Mouse (Mus musculus): Measurements from ENCODE around the gene Ralgds.

Ralgds gene

DNA sequence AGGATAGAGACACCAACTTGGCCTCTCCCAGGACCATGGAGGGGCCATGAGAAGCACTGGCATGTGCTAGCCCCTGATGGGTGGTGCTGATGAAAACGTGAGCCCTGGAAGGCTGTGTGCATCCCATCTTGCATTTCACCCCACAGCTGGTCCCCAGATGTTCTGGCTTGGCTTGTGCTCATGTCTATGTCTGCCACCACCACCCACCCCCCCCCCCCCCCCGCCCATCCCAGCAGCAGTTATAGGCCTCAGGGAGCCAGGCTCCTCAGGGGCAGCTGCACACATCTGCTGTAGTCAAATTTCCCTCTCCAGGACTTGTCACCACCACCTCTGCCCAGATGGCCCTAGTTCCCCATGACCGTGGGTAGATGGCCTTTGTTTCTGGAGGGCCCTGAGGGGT, 57.0 kb downstream of the Ralgds start:
- no peak for DNase-seq

DNA sequence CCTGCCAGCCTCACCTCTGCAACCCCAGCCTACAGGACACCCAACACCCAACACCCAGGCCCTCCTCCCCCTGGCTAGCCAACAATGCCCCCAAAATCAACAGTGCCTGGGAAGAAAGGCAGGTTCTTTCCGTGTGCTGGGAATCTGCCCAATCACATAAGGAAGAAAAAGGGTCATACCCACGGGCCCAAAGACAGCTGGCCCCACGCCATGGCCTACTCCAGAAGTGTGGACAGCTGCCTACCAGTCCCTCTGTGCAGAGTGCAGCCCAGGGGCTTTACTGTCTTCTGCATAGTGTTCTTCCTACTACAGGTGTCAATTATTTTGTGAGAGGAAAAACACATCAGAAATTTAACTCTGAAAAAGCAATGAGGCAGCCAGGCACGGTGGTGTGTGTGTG, 62.4 kb downstream of the Ralgds start:
- no peak for DNase-seq

DNA sequence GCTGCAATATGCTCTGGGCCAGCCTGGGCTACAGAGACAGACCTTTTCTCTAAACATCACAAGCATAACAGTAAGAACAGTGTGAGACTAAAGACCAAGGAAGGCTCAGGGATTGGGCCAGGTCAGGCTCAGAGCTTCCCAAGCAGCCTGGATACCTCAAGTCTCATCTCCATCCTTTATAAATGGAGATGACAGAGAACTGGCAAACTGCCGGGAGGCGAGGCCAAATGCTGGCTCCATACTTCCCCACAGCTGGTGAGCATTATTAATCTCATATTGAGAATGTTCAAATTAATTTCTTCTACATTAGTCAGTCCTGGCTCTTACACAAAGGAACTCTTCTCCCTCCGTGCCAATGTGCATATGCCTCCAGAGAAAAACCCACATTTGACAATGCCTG, 63.9 kb downstream of the Ralgds start:
- DNase-seq = no peak

DNA sequence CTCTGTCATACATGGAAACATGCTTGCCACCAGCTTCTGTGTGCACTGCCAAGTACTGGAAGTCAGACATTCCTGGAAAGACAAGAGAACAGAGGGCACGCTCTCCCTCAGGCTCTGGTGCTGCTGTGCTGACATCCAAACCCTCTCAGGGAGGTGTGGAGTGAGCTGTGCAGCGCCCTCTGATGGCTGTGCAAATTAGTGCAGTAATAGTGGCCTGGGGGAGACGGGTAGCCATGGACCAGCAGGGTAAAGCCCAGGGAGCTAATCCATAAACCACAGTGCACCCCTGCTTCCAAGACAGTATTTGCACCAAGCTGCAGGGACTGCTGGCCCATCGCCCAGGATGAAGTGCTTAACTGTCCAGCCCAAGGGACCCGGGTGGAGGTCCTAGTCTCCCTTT, 65.1 kb downstream of the Ralgds start:
- DNase-seq = peak in 1 of 2 experiments; percentile 32

DNA sequence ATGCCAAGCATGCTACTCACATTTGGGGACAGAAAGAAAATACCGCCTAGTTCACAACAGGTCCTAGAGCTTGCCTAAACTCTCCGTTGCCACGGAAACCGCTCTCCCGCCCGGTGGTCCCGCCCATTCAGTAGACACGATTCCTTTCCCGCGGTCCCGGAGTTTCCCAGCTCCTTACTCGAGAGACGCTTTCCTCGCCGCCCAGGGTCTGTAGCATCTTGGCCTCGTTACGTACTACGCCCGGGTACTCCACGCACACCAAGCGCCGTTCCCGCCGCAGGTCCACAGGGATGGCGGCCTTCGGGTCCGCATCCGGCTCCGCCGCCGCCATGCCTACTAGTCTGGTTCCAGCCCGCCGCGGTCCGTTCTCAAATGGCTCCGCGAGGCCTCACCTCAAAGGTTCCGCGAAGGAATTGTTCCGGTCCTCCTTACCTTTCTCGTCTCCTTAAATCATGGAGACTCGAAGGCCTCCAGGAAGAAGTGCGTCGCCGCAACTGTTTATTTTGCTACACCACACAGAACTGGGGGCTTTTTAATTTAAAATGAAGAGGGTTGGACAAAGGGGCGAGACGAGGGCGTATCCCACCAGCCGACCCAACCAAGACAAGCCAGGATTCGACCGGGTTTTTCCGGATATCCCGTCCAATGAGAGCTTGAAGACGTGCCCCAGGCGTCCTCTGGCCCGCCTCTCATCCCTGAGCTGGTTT, 69.9 kb downstream of the Ralgds start:
- DNase-seq = peak; percentile 90 to 95

DNA sequence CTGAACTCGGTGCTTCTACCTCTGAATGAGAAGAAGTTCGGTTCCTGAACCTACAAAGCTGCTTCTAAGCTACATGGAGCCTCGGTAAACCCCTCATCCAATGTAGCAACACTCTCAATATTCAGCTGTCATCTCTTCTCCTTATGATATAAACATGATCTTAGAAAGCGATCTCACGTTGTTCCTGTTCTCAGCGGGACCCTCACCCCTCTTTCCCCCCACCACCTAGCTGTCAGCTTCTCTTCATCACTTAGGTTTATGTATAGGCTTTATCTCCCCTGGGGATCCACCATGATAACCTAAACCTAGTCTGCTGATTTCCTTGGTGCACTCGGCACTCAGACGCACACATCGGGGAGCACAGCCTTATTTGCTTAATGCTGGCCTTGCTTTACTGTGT, 70.7 kb downstream of the Ralgds start, which contains the start of gene Gtf3c5:
Gene Gtf3c5 (minus strand): TSS at position 101 of the 400 bp plus-strand sequence.
- DNase-seq = no peak

- DNase-seq = peak; percentile 83 to 90
These were observed 72.2 kb downstream of the Ralgds start for GRCm38 (mm10) chr2:28585043-28585571.

DNA sequence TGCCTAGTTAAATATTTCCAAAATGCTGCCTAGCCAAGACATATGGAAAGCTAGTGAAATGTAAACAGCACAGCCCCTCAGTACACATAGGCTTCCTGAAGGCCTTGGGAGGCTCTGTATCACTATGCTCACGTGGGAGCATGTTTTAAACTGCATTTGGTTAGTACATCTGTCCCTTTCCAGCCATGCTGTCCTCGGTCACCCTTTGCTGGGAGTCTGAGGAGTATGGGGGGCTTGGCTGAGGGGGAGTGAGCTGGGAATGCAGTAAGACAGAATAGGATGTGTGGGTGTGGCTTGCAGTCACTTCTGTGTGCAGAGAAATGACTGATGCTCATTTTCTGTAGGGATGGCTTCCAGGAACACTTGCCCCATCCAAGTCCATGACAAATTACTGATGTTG, 72.8 kb downstream of the Ralgds start:
- no peak for DNase-seq

DNA sequence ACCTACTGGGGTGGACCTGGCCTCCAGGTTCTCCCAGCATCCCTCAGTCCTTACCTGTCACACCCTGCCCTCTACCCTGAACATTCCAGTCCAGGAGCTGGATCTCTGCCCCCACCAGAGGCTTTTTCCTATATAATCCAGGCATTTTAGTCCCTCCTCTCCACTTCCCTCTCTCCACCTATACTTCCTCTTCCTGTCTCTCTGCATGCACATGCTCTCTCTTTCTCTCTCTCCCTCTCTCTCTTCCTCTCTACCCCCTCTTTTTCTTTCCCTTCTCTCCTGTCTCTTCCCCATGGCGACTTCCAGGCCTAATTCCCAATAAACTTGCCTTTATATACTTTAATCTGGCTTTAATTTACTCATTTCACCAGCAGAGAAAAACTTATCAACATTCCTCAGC, 75.6 kb downstream of the Ralgds start:
- DNase-seq = no peak

- no peak for DNase-seq
These were observed 78.6 kb downstream of the Ralgds start for GRCm38 (mm10) chr2:28591479-28591878.

DNA sequence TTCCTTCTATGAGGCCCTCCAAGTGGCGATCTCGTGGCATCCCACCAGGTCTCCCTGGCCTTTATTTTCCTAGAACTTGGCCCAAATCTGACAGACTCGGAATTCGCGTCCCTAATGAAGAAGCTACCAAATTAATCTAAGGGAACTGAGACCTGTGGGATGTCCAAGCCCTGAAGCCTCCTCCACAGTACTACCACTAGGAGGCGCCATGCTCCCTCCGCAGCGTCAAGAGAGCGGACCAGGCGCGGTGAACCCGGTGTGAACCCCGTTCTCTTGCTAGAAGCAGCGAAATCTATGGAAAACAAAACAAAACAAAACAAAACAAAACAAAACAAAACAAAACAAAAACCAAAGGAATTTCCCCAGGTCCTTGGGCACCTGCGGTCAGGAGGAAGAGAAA, 79.9 kb downstream of the Ralgds start:
- peak; percentile 71 to 74 for DNase-seq

- DNase-seq = no peak
These were observed 83.1 kb downstream of the Ralgds start for GRCm38 (mm10) chr2:28596021-28596420.

DNA sequence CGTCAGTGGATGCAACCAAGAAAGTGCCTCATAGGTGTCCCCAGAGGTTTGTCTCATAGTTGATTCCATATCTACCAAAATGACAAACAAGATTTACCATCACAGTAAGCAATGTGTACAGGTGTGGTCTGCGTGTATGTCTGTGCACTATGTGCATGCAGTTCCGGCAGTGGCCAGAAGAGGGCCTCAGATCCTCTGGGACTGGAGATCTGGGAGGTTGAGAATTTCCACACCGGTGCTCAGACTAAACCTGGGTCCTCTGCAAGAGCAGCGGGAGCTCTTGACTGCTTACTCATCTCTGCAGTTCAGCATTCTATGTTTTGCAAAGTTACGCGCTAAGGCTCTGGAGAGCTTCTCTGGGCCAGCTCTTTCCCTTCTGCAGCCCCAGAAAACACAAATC, 84.1 kb downstream of the Ralgds start:
- DNase-seq = no peak

DNA sequence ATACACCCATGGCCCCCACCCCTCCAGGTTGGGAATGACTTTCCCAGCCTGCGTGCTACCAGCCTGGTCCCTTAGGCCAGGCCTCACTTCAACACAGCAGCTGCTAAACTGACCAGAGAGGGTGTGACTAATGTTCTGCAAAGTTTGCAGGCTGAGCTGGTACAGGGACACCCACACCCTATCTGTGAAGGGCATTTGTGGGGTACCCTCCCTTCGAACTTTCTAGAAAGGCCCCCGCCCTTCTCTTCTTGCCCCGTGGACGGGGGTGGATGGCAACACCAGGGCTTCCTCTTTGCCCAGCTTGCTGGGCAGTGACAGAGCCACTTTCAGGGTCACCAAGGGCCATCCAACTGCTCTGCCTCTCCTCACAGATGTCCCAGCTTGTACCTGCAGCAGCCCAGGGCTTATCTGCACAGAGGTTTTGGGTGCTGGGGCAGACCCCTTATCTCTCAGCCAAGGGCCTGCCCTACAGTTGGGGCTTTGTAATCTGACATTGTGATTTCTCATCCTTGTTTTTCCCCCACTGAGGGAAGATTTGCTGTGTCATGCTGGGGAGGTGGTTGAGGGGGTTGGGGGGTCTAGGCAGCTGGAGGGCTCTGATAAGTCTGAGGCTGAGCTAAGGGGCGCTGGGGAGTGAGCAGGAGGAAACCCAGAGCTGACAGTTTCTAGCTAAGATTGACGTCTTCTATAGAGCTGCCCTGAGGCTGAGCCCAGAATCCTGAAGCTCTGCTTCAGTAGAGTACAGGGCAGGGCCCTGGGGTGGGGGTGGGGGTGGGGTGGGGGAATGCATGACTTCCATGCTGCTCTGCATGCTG, 85.0 kb downstream of the Ralgds start:
- DNase-seq = no peak

GRCm38 (mm10) chr2:28598692-28599568, 86.0 kb downstream of the Ralgds start:
- DNase-seq = no peak

- DNase-seq = no peak
These were observed 86.6 kb downstream of the Ralgds start for GRCm38 (mm10) chr2:28599569-28599900.

- DNase-seq = no peak
These were observed 89.0 kb downstream of the Ralgds start for GRCm38 (mm10) chr2:28601720-28602590.
